In genomic region chr17:74707637-74708152, GRCm38 (mm10) we compare ENCODE assay signal across 17 mouse cellular contexts.
"Had no signal": no experiment of that assay in that cellular context is flagged by ENCODE, and none has a peak within 500 bp of the region (broad histone marks: within the 10 kb centered on the region; RNA-seq: fewer than 3 reads in every experiment).

No protein-coding gene starts in this region.

- ATAC-seq: liver, postnatal 0 days; lung, postnatal 0 days had no signal

- H3K9me3 ChIP-seq: lung, embryonic 15.5 days; megakaryocyte, embryonic 14.5 days; midbrain, embryonic 12.5 days; neural tube, embryonic 12.5 days; stomach, embryonic 15.5 days had no signal

- H3K4me2 ChIP-seq: lung, embryonic 15.5 days; midbrain, embryonic 12.5 days; neural tube, embryonic 12.5 days; stomach, embryonic 15.5 days had no signal

- H3K4me3 ChIP-seq: lung, embryonic 15.5 days; megakaryocyte, embryonic 14.5 days; midbrain, embryonic 12.5 days; neural tube, embryonic 12.5 days; stomach, embryonic 15.5 days had no signal

- H3K27me3 ChIP-seq: lung, embryonic 15.5 days; megakaryocyte, embryonic 14.5 days; midbrain, embryonic 12.5 days; neural tube, embryonic 12.5 days; stomach, embryonic 15.5 days had no signal

- H3K27ac ChIP-seq: lung, embryonic 15.5 days; macrophage; midbrain, embryonic 12.5 days; neural tube, embryonic 12.5 days; stomach, embryonic 15.5 days; stomach, postnatal 0 days had no signal

- DNase-seq: liver, postnatal 0 days; lung, adult 2 months; lung, postnatal 14 days; lung, postnatal 36 days; midbrain, embryonic 14.5 days; right cerebral cortex, postnatal 14 days; thymus, adult 2 months; thymus, postnatal 25 days; thymus, postnatal 4 days had no signal

- H3K4me1 ChIP-seq: lung, embryonic 15.5 days; midbrain, embryonic 12.5 days; neural tube, embryonic 12.5 days; stomach, embryonic 15.5 days had no signal

- H3K9ac ChIP-seq: liver, postnatal 0 days; lung, embryonic 15.5 days; midbrain, embryonic 12.5 days; neural tube, embryonic 12.5 days; stomach, embryonic 15.5 days had no signal
